Mouse (Mus musculus) frontal cortex, adult 2 months (tissue): ENCODE results near the gene Cd300c2. TPM values are rescaled to one million over a fixed set of nuclear protein-coding genes. Genes with fewer than 3 reads are reported as not detected.
"Not testable (repeated sequence)": the region's sequence is repeated elsewhere in the genome, so short reads cannot be mapped to it uniquely, and the experiment has no call there.

ENCODE experiments used
- DNase-seq, 2 experiments: peaks; one replicate each; pipeline ENCODE4 v3.0.0; 2022; ENCODE audit warnings: low spot score in 1 of 2; ENCODE audit errors: extremely low spot score in 1 of 2
- polyA plus RNA-seq: library from polyadenylated mRNA; depleted of rRNA; stranded (reverse); fragments of >200 nt; gene quantifications from 2 replicates; pipeline ENCODE4 v1.2.3, GENCODE M21; 2012; rRNA removed

Cd300c2 gene
- 5.3 and 7.1 TPM in 2 replicates for polyA plus RNA-seq

DNA sequence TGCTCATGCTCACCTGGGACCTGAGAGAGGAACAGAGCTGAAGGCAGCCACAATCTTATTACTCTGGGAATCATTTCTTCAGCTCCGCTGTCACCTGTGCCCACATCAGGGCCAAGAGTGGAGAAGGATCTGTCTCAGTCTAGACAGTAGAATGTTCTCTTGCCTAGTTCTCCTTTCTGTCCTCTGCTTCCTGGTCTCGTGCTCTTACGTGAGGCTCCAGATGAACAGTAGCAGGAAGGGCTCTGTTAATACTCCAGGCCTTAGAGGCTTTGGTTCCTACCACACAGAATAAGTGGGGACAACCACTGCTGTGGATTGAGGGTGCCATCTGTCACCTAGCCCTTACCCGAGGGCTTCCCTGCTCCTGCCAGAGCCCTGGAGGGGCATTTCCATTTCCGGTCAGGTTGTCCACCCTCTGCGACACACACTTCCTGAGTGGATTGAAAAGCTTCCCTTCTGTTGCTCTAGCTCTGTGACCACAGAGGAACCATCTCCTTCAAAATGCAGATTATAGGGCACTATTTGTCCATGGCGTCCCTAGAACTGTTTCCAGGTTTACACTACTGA is at the start of gene Cd300c2:
Gene Cd300c2 (minus strand): TSS at position 407 of the 567 bp plus-strand sequence.
- no peak for DNase-seq

DNA sequence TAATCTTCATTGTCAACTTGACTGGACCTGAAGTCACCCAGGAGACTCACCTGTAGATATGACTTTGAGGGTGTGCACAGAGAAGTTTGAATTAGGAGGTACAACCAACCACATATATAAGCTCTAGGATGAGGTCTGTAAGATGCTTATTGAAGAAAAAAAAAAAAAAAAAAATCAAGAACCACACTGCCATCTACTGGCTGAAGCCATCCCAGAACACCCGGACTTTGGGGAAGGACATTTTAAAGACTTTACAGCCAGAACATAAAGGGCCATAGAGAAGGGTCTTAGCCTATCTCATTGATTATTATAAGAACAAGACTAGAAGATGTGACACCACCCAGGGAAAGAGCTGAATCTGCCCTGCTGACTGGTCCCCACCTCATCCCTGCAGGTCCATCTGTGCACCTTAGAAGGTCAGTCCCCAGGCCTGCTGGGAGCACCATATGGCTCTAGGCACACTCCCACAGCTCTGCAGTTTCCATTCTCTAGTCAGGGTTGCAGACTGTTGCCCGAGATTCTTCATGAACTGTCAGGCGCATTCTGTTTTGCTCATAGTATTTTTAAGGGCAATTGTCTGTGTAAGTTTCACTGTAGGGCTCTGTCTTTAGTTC is 47.7 kb upstream of the Cd300c2 start:
- DNase-seq = peak in 1 of 2 experiments; percentile 40

DNA sequence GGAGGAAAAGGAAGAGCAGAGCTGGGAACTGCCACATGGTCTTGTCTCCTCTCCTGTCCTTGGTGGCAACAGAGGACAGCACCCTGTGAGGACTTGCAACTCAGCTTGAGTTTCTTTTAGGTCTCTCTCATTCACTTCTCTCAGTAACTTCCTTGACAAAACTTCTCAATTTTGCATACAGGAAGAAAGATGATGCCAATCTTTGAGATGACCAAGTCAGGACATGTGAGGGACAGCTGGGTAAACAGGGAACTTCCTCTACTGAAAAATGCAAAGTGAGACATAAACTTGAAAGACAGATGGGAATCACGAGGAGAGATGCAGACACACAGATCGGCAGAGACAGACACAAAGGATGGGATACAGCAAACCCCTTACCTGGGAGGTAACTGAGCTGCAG is 46.6 kb upstream of the Cd300c2 start, which contains the start of gene Cd300ld3:
Gene Cd300ld3 (minus strand): TSS at position 151 of the 400 bp plus-strand sequence.
- no peak for DNase-seq

DNA sequence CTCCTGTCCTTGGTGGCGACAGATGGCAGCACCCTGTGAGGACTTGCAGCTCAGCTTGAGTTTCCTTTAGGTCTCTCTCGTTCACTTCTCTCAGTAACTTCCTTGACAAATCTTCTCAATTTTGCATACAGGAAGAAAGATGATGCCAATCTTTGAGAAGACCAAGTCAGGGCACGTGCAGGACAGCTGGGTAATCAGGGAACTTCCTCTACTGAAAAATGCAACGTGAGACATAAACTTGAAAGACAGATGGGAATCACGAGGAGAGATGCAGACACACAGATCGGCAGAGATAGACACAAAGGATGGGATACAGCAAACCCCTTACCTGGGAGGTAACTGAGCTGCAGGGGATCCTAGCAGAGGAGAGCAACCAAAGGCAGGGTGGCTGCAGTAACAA is 36.0 kb upstream of the Cd300c2 start, which contains the start of gene Cd300ld5:
Gene Cd300ld5 (minus strand): TSS at position 101 of the 400 bp plus-strand sequence.
- DNase-seq = not testable (repeated sequence)

DNA sequence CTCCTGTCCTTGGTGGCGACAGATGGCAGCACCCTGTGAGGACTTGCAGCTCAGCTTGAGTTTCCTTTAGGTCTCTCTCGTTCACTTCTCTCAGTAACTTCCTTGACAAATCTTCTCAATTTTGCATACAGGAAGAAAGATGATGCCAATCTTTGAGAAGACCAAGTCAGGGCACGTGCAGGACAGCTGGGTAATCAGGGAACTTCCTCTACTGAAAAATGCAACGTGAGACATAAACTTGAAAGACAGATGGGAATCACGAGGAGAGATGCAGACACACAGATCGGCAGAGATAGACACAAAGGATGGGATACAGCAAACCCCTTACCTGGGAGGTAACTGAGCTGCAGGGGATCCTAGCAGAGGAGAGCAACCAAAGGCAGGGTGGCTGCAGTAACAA is 25.2 kb upstream of the Cd300c2 start, which contains the start of gene Cd300ld4:
Gene Cd300ld4 (minus strand): TSS at position 101 of the 400 bp plus-strand sequence.
- not testable (repeated sequence) for DNase-seq

DNA sequence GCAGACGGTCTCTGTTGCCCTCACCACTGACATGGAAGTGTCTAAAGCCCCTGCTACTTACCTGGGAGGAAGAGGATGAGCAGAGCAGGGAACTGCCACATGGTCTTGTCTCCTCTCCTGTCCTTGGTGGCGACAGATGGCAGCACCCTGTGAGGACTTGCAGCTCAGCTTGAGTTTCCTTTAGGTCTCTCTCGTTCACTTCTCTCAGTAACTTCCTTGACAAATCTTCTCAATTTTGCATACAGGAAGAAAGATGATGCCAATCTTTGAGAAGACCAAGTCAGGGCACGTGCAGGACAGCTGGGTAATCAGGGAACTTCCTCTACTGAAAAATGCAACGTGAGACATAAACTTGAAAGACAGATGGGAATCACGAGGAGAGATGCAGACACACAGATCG is 14.4 kb upstream of the Cd300c2 start, which contains the start of gene Cd300ld2:
Gene Cd300ld2 (minus strand): TSS at position 101 of the 400 bp plus-strand sequence.
- not testable (repeated sequence) for DNase-seq

DNA sequence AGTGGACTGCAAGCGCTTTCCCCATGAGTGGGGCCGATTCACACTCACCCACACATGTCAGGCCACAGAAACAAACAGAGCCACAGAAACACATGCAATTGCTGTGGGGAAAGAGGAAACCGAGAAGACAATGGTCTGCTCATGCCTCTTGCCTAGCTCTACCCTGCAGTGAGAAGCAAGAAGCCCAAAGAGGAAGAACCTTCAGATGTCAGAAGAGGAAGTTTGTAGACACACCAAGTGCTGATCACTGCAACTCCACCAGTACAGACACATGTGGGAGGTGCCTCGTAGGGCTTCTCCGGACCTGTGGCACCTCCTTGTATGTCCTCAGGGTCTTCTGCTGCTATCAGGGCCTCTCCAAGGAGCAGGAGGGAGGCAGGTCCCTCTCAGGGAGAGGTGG is 2.4 kb upstream of the Cd300c2 start:
- no peak for DNase-seq

DNA sequence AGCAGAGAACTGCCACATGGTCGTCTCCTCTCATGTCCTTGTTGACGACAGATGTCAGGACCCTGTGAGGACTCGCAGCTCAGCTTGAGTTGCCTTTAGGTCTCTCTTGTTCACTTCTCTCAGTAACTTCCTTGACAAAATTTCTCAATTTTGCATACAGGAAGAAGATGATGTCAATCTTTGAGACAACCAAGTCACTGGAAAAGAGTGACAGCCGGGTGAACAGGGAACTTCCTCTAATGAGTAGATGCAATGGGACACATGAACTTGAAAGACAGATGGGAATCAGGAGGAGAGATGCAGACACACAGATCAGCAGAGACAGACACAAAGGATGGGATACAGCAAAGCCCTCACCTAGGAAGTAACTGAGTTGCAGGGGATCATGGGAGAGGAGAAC is 11.9 kb downstream of the Cd300c2 start, which contains the start of gene Cd300ld:
Gene Cd300ld (minus strand): TSS at position 130 of the 400 bp plus-strand sequence.
- no peak for DNase-seq

DNA sequence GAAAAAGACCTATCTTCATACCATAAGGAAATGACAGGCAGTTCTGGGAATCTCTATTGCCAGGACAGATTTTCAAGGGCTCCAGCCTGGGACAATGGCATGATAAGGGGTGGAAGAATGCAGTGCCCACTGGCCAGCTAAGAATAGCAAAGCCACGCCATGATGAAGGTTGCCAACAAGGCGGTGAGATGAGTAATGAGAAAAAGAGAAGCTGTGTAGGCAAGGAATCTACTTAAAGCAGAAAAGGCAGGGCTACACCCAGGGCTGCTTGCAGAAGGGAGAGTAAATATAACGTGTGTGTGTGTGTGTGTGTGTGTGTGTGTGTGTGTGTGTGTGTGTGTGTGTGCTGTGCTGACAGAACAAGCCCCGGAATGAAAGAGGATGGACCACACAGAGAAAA is 19.8 kb downstream of the Cd300c2 start:
- peak in 1 of 2 experiments; percentile 26 for DNase-seq

DNA sequence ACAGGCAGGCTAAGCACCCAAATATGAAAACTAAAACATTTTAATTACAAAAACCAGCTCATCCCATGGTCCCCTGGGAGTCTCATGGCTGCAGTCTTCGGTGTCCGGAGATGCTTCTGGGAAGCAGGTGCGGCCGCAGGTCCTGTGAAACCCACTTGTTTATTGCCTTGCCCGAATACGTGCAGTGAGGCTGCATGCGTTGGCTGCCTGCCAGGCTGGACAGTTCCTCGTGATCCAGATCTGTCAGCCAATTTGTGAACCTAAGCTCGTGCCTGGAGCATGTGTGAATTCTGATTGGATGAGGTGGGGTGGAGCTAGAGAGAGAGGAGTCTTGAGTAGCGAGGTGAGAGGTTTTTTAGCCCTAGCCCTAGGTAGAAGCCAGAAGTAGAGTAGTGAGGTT is 29.0 kb downstream of the Cd300c2 start:
- no peak for DNase-seq

DNA sequence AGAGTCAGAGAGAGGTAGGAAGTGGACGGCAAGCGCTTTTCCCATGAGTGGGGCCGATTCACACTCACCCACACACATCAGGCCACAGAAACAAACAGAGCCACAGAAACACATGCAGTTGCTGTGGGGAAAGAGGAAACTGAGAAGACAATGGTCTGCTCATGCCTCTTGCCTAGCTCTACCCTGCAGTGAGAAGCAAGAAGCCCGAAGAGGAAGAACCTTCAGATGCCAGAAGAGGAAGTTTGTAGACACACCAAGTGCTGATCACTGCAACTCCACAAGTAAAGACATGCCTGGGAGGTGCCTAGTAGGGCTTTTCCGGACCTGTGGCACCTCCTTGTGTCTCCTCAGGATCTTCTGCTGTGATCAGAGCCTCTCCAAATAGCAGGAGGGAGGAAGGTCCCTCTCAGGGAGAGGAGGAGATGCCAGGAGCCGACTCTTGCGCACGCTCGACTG is 32.9 kb downstream of the Cd300c2 start, which contains the start of gene Cd300c:
Gene Cd300c (minus strand): TSS at position 406 of the 456 bp plus-strand sequence.
- no peak for DNase-seq

DNA sequence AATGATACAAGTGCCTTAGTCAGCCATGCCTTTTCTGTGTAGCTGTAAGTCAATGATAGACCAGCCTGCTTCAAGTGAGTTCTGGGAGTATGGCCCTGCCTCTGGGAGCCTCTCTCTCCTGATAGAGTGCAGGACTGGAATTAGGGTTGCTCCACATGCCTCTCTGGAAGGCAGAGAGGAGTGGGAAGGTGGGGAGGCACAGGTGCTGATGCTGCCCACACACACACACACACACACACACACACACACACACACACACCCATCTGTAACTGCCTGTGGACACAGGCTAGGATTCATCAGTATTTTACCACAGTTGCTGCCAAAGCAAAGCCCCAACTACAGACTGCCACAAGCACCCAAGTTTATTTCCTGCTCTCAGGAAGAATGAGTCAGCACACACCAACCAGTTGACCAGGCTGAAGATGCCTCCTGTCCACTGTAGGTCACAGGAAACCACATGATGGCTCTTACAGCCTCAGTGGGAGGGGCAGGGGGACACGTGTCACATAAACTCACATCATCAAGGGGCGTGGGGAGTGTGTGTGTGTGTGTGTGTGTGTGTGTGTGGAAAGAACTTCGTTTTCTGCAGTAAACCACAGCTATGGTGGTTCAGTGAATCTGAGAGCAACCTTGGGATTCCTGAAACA is 36.4 kb downstream of the Cd300c2 start:
- peak in 1 of 2 experiments; percentile 8 for DNase-seq

DNA sequence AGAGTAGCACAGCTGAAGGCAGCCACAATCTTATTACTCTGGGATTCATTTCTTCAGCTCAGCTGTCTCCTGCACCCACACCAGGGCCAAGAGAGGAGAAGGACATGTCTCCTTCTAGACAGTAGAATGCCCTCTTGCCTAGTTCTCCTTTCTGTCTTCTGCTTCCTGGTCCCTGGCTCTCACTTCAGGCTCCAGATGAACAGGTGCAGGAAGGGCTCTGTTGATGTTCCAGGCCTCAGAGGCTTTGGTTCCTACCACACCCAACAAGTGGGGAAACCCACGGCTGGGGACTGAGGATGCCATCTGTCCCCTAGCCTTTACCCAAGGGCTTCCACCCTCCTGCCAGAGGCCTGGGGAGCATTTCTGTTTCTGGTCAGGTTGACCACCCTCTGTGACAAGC is 41.3 kb downstream of the Cd300c2 start:
- DNase-seq = no peak

Other genes starting within 250 kb of the Cd300c2 start
- 5.0 and 5.8 TPM in 2 replicates for gene Kif19a, start 236.5 kb downstream of the Cd300c2 start, polyA plus RNA-seq
- gene Btbd17, start 205.9 kb downstream of the Cd300c2 start, polyA plus RNA-seq = 55.1 and 55.7 TPM in 2 replicates
- 0.08 TPM in 1 of 2 replicates, not detected in the other for gene Gpr142, start 203.0 kb downstream of the Cd300c2 start, polyA plus RNA-seq
- gene Gprc5c, start 150.7 kb downstream of the Cd300c2 start, polyA plus RNA-seq = 3.5 and 4.7 TPM in 2 replicates
- 0.54 and 0.57 TPM in 2 replicates for gene Cd300a, start 111.8 kb downstream of the Cd300c2 start, polyA plus RNA-seq
- gene Cd300lb, start 67.5 kb downstream of the Cd300c2 start, polyA plus RNA-seq = 0.22 and 0.59 TPM in 2 replicates
- not detected in 2 replicates for gene Cd300c, start 32.7 kb downstream of the Cd300c2 start, polyA plus RNA-seq
- 0.08 and 0.16 TPM in 2 replicates for gene Cd300ld, start 12.0 kb downstream of the Cd300c2 start, polyA plus RNA-seq
- 0.30 TPM in 1 of 2 replicates, not detected in the other for gene Cd300ld2, start 14.3 kb upstream of the Cd300c2 start, polyA plus RNA-seq
- gene Cd300ld4, start 25.1 kb upstream of the Cd300c2 start, polyA plus RNA-seq = 0.30 and 0.55 TPM in 2 replicates
- gene Cd300ld5, start 35.9 kb upstream of the Cd300c2 start, polyA plus RNA-seq = 0.86 TPM in 1 of 2 replicates, not detected in the other
- gene Cd300ld3, start 46.5 kb upstream of the Cd300c2 start, polyA plus RNA-seq = 0.68 and 0.86 TPM in 2 replicates
- gene Cd300e, start 60.3 kb upstream of the Cd300c2 start, polyA plus RNA-seq = 0.06 and 0.22 TPM in 2 replicates
- gene Rab37, start 89.6 kb upstream of the Cd300c2 start, polyA plus RNA-seq = 22.7 and 25.3 TPM in 2 replicates
- gene Cd300lf, start 132.1 kb upstream of the Cd300c2 start, polyA plus RNA-seq = 0.12 and 0.29 TPM in 2 replicates
- gene Slc9a3r1, start 161.5 kb upstream of the Cd300c2 start, polyA plus RNA-seq = 85.4 and 93.7 TPM in 2 replicates
- gene Tmem104, start 185.6 kb upstream of the Cd300c2 start, polyA plus RNA-seq = 10.2 and 10.4 TPM in 2 replicates
- gene Nat9, start 186.0 kb upstream of the Cd300c2 start, polyA plus RNA-seq = 36.2 and 36.9 TPM in 2 replicates